Mouse (Mus musculus): ENCODE measurements around the gene Smarca4. TPM values are rescaled to one million over a fixed set of nuclear protein-coding genes. Genes with fewer than 3 reads are reported as not detected.

Gene Smarca4
- 259 and 283 TPM in 2 replicates for polyA plus RNA-seq (2012)

DNA sequence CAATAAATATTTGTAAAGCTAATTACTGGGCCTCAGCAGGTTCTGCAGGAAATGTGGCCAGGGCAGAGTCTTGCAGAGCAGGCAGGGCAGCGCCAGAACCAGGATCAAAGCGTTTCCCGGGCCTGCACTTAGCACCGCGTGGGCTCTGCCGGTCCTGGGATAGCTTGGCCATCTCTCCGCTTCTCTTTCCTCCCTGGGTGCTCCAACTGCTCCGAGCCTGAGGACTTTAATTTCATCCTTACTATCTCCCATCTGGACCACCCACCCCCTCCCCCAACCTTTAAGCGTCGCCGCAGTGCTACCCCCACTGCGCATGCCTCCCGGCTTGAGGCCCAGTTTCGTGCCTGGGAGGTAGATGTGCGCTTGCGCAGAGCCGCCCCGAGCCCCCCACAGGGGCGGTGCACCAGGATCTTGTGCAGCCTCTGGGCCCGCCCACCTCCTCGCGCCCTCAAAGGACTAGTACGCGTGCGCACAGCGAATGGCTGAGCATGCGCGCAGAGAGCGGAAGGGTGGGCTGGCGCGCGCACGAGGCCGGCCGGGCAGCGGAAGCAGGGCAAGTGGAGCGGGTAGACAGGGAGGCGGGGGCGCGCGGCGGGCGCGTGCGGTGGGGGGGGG, at the start of gene Smarca4:
Gene Smarca4, plus strand, starts transcription at position 553 of the 615 bp plus-strand sequence.
- no peak for TF ChIP-seq GATA1 (IDR thresholded peaks at IDR 0.05; ENCODE audit: low read length)

DNA sequence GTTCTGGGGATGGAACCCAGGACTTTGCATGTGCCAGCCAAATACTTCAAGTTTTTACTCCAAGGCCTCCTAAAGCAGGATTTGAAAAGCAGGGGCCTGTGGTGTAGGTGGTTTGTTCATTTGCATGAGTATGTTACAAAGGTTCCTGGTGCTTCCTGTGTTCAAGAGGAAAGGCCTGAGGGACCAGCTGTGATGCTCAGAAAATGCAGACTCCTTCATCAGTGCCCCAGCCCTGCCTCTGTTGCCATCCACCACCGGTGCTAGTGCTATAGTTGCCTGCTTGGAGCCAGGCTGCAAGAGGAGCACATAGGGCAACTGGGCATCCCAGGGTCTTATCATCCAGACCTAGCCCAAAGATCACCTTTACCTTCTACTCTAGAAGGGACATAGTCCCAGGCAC, 49.4 kb upstream of the Smarca4 start:
- TF ChIP-seq GATA1 (IDR thresholded peaks at IDR 0.05; ENCODE audit: low read length): no peak

DNA sequence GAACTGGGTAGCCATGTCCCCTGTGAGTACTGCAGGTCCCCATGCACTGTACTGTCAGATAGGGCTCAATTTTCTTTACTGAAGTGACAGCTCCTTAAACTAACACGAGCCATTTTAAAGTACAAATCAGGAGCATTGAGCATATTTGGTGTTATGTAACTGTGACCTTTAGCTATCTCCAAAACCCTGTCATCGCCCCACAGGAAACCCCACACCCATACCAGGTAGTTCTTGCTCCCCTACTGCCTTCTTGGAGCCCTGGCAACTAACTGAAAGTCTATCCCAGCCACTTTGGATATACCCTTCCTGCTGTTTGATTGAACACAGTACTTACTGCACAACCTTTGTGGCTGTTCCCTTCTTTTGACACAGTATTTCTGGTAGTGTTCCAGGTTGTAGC, 48.9 kb upstream of the Smarca4 start:
- TF ChIP-seq GATA1 (IDR thresholded peaks at IDR 0.05; ENCODE audit: low read length): no peak

DNA sequence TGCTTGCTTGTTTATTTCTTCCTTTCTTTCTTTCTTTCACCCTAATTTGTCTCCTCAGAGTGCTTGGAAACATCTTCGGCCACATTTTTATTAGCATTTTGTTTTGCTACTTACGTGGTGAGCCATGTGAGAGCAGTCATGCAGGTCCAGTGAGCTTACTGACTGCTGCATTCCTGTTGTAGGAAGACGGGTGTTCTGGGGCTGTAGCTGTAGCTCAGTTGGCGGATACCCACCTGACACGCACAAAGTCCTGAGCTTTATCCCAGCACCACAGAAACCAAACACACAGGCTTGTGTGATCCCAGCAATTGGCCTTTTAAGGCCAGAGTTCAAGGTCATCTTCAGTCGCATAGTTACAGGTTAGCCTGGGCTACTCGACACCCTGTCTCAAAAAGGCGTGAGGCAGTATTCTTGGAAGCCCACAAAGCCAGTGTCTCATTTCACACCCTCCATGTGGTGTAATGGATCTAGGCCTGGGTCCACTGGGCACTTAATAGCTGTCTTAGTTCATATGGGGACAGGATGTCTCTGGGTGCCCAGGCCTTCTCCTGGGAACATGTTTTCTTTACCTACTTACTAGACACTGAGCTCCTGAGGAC, 47.2 kb upstream of the Smarca4 start:
- TF ChIP-seq GATA1 (IDR thresholded peaks at IDR 0.05; ENCODE audit: low read length): no peak

DNA sequence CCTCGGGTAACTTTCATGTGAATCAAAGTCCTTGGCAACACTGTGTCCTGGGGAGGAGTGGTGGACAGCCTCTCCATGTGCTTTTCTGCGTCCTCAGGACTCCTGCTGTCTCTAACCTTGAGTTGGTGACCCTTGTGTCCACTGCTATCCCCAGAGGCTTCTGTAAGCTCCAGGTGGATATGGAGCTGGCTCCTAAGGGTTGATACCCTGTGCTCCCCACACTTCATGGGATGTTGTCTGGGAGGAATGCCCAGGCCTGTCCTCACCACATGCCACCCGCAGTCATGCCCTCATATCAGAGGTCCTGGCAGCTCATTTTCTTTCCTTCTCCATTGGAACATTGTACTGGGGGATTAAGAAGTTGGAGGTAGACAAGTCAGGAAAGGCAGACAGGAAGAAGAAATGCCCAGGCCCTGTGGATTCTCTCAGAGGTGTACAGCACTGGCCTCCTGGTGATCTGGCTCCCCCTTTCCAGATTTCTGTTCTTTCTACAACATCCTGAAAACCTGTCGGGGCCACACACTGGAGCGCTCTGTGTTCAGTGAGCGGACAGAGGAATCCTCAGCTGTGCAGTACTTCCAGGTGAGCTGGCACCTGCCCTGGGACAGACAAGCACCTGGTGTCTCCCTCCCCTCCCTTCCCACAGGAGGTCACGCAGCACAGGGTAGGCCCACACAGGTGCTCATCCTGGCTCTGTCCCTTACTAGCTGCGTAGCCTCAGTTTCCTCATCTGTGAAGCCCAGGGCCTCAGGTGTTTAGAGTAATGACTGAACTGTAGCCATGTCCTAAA, 41.8 kb upstream of the Smarca4 start:
- no peak for TF ChIP-seq GATA1 (IDR thresholded peaks at IDR 0.05; ENCODE audit: low read length)

DNA sequence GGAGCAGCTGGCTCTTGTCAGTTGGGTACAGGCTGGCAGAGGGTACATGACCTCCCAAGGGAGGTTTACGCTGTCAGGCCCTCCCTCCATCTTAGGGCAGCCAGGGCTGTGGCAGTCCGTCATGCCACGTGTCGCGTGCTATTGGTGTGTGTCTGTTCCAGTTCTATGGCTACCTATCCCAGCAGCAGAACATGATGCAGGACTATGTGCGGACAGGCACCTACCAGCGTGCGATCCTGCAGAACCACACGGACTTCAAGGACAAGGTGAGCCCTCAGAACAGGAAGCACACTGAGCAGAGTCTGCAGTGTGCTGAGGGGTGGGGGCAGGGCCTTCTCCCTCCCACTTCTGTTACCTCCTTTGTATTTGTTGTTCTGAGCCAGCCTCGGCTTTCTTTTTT, 40.7 kb upstream of the Smarca4 start:
- no peak for TF ChIP-seq GATA1 (IDR thresholded peaks at IDR 0.05; ENCODE audit: low read length)

DNA sequence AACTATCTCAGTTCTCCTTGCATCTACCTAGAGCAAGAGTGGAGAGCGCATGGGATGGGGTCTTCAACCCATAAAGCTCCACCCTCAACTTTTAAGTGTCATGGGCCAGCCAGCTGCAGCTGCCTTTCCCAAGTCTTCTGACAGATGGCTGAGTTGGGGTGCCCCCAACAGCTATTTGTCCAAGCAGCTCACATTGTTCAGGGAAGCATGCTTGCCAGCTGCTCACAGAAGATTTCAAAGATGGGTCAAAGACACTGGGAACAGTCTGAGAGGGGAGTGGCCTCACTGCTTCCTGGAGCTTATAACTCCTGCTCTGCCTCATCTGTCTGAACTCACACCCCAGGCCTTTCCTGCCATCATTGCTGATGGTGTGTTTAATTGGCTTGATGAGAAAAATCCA, 39.7 kb upstream of the Smarca4 start:
- TF ChIP-seq GATA1 (IDR thresholded peaks at IDR 0.05; ENCODE audit: low read length): no peak

DNA sequence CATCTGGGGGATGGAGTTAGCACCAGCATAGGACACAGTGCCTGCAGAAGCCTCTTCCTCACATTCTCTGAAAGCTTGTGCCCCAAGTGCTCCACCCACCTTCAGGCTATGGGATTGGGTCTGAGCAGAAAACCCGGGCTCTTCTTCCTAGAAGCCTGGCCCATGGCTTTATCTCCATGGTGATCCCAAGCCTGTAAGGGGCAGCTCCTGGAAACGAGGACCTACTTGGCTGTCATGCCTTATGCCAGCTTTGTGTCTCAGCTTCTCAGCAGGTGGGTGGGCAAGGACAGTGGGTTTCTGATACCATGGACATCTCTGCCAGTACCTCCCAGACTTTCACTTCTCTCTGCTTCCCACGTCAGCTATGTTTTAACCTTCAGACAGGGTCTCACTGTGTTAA, 37.7 kb upstream of the Smarca4 start:
- no peak for TF ChIP-seq GATA1 (IDR thresholded peaks at IDR 0.05; ENCODE audit: low read length)

DNA sequence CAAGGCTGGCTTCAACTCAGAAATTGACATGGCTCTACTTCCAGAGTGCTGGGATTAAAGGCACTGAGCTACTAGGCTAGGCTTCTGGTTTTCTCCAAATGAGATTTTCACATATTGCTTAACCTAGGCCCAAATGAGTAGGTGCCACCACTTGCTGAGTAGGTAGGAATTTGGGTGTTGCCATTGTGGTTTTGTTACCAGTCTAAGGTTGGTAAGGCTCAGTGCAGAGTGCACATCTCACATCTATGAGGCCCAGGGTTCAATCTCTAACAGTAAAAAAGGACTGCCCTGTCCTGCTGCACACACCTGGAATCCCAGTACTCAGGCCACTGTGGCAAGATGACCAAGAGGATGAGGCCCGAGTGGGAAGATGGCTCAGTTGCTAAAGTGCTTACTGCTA, 30.6 kb upstream of the Smarca4 start:
- TF ChIP-seq GATA1 (IDR thresholded peaks at IDR 0.05; ENCODE audit: low read length): no peak

DNA sequence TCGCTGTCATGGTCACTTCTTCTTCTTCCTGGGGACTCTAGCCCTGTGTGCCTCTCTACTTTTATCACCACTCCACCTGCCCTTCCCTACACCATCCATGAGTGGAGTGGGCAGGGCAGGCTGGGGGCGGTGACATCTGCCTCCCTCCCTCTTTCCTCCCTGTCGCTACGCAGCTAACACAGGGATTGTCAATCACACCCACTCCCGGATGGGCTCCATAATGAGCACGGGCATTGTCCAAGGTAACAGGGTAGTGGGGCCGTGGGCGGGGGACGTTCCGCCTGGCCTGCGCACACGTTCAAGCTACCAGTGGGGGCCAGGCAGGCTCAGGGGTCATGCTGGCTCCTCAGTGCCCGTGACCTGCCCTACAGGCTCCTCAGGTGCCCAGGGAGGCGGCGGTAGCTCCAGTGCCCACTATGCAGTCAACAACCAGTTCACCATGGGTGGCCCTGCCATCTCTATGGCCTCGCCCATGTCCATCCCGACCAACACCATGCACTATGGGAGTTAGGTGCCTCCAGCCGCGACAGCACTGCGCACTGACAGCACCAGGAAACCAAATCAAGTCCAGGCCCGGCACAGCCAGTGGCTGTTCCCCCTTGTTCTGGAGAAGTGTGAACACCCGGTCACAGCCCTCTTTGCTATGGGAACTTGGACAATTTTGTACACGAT, 28.2 kb upstream of the Smarca4 start:
- TF ChIP-seq GATA1 (IDR thresholded peaks at IDR 0.05; ENCODE audit: low read length): no peak

DNA sequence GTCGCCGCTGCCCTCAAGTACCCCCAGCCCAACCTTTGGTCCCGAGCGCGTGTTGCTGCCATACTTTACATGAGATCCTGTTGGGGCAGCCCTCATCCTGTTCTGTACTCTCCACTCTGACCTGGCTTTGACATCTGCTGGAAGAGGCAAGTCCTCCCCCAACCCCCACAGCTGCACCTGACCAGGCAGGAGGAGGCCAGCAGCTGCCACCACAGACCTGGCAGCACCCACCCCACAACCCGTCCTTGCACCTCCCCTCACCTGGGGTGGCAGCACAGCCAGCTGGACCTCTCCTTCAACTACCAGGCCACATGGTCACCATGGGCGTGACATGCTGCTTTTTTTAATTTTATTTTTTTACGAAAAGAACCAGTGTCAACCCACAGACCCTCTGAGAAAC, 27.6 kb upstream of the Smarca4 start:
- no peak for TF ChIP-seq GATA1 (IDR thresholded peaks at IDR 0.05; ENCODE audit: low read length)

DNA sequence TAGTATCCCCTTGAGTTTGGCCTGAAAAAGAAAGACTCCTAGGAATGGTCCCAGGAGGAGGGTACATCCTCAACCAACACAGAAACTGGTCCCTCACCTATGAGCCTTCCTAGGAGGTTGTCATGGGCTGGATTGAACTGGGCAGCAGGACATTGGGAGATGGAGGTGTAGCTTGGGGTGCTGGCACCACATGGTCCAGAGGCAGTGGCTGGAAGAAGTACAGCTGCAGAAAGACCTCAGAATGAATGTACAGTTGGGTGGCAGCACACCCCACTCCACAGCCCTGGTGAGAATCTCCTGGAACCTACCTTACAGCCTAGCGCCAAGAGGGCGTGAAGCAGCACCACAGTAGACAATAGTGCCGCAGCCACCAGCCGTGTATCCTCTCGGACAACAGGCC, 26.4 kb upstream of the Smarca4 start:
- no peak for TF ChIP-seq GATA1 (IDR thresholded peaks at IDR 0.05; ENCODE audit: low read length)

DNA sequence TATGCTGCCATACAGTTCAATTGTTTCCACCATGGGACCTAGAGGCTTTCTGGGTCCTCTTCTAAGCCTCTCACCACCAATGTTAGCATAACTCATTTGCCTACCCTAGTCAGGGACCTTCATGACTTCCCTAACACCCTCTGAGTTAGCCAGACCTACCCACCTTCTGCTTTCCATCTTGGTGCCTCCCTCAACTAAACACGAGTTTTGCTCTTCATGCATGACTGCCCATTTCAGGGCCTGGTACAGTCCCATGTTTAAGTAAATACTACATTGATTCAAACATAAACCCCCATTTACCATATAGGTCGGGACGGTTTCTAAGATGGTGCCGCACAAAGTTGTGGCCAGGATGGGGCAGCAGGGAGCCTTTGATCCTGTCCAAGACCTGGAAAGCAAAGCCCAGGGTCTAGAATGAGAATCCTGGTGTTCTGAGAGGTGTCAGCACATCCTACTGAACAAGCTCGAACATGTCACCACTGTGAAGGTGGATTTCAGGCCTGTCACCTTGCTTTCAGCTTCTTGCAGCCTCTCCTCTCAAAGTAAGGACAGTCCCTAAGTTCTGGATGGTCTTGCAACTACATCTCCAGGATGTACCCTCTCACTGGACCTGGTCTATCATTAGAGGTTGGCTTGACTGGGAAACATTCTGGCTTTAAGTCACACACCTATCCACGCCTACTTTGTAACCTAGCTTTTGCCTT, 24.7 kb upstream of the Smarca4 start:
- no peak for TF ChIP-seq GATA1 (IDR thresholded peaks at IDR 0.05; ENCODE audit: low read length)

DNA sequence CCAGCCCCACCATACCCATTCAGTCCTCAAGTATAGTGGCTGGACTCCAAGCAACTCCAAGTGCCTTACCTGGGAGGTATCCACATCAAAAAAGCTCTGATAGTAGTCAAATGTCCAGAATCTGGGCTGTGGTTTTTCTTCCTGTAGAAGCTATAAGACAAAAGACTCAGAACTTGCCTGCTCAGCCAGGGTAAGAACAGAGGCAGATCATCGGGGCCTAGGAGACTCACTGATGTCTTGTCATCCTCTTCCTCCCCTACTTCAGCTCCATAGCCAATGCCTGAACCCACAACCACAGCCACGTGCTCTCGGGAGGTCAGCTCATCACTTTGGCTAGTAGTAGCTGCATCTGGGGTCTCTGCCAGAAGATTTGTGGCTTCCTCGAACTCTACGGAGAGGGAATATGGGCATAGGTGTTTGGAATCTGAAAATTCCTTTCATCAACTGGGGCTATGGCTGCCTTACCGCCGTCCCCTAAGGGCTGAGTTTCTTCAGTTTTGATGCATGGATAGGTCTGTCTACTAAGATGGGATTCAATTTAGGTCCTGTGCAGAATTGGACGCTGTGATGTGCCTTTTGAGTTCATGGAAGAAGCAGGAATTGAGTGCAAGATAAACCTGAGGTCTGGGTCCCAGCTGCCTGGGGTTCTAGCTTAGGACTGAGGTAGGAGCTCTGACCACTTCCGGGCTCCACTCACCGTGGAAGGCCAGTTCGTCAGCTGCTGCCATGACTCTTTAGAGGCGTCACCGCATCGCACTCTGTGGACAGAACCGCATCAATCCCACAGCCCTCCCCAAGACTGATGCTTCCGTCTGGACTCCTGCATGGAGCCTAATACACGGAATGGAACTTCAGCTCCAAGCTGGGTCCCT, 23.9 kb upstream of the Smarca4 start:
- no peak for TF ChIP-seq GATA1 (IDR thresholded peaks at IDR 0.05; ENCODE audit: low read length)

DNA sequence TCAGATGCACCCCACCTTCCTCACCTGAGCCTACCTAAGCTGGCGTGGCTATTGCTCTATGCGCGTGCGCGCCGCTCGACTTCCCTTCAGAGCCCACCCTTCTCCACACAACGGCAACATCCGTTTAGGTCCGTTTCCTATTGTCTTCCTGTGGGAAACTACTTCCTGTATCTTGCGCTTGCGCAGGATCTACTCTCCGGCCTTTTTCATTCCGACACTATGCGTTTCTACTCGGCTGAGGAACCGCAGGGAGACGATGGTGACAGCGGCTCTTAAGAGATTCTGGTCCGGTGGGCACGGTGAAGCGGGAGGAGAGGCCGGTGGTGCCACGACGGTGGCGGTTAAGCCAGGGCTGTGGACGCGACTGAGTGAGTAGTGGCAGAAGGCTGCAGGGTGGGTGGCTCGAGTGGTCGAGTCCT, 23.3 kb upstream of the Smarca4 start, which contains the start of the genes Timm29 and Yipf2:
Gene Timm29, plus strand, starts transcription at position 20 of the 419 bp plus-strand sequence.
Gene Yipf2, minus strand, starts transcription at position 126 of the 419 bp plus-strand sequence.
- TF ChIP-seq GATA1 (IDR thresholded peaks at IDR 0.05; ENCODE audit: low read length): no peak
